Mouse (Mus musculus): ENCODE data around the gene Ing2. TPM values are rescaled to one million over a fixed set of nuclear protein-coding genes. Genes with fewer than 3 reads are reported as not detected.

Ing2 gene
- total and polyA plus RNA-seq, 3 experiments = 5.7 to 33.0 (median 32.2) TPM

GRCm38 (mm10) chr8:47708106-47708505, 32.8 kb upstream of the Ing2 start:
- TF ChIP-seq POLR2AphosphoS5 (IDR thresholded peaks at IDR 0.05; ENCODE audit: insufficient replicate concordance, low read depth, low read length) = no peak
- no peak for TF ChIP-seq CTCF (IDR thresholded peaks at IDR 0.05; ENCODE audit: low read depth, low read length)
- no peak for TF ChIP-seq TAL1 (conservative IDR thresholded peaks at IDR 0.05; ENCODE audit: low read depth, low read length)
- no peak for TF ChIP-seq GATA1 (IDR thresholded peaks at IDR 0.05; ENCODE audit: borderline replicate concordance, low read length)
- TF ChIP-seq GATA2 (IDR thresholded peaks at IDR 0.05; ENCODE audit: borderline replicate concordance, low read depth, low read length) = no peak
- H3K4me3 ChIP-seq (ENCODE audit: low read depth, low read length) = no peak overlapping the region
- ATAC-seq (ENCODE audit: extremely low read depth, insufficient number of reproducible peaks, low FRiP score, poor library complexity, severe bottlenecking) (no peak), DNase-seq (ENCODE audit: low spot score) (no peak)
- peaks cover 20% of the 10 kb centered on the region for H3K4me1 ChIP-seq (ENCODE audit: insufficient read depth, low read depth, low read length)
- H3K27me3 ChIP-seq (ENCODE audit: insufficient read depth, low read length) = no peaks in the 10 kb centered on the region
- peaks cover 50% of the 10 kb centered on the region for H3K36me3 ChIP-seq (replicated peaks)
- H3K9me3 ChIP-seq (replicated peaks) = no peaks in the 10 kb centered on the region

- TF ChIP-seq TAL1 (conservative IDR thresholded peaks at IDR 0.05; ENCODE audit: low read depth, low read length) (no peak), CTCF (IDR thresholded peaks at IDR 0.05; ENCODE audit: low read depth, low read length) (no peak)
- Histone ChIP-seq H3K36me3 (replicated peaks) (peaks cover 44% of the 10 kb centered on the region), H3K27me3 (ENCODE audit: insufficient read depth, low read length) (no peaks in the 10 kb centered on the region), H3K9me3 (replicated peaks) (no peaks in the 10 kb centered on the region), H3K4me3 (ENCODE audit: low read depth, low read length) (no peak overlapping the region), H3K4me1 (ENCODE audit: insufficient read depth, low read depth, low read length) (peaks cover 17% of the 10 kb centered on the region)
- DNase-seq (ENCODE audit: low spot score) (no peak), ATAC-seq (ENCODE audit: extremely low read depth, insufficient number of reproducible peaks, low FRiP score, poor library complexity, severe bottlenecking) (no peak)
Measured at GRCm38 (mm10) chr8:47706746-47707145, 31.4 kb upstream of the Ing2 start.

GRCm38 (mm10) chr8:47702333-47702732, 27.0 kb upstream of the Ing2 start:
- Histone ChIP-seq H3K4me3 (ENCODE audit: low read depth, low read length) (no peak overlapping the region), H3K9me3 (replicated peaks) (no peaks in the 10 kb centered on the region), H3K36me3 (replicated peaks) (peaks cover 17% of the 10 kb centered on the region), H3K4me1 (ENCODE audit: insufficient read depth, low read depth, low read length) (no peaks in the 10 kb centered on the region), H3K27me3 (ENCODE audit: insufficient read depth, low read length) (peaks cover 9% of the 10 kb centered on the region; the same call in 1 of the 2 replicates)
- no peak for ATAC-seq (ENCODE audit: extremely low read depth, insufficient number of reproducible peaks, low FRiP score, poor library complexity, severe bottlenecking)
- no peak for TF ChIP-seq CTCF (IDR thresholded peaks at IDR 0.05; ENCODE audit: low read depth, low read length)
- no peak for TF ChIP-seq POLR2AphosphoS5 (IDR thresholded peaks at IDR 0.05; ENCODE audit: insufficient replicate concordance, low read depth, low read length)
- no peak for TF ChIP-seq GATA1 (IDR thresholded peaks at IDR 0.05; ENCODE audit: borderline replicate concordance, low read length)
- no peak for TF ChIP-seq TAL1 (conservative IDR thresholded peaks at IDR 0.05; ENCODE audit: low read depth, low read length)
- no peak for TF ChIP-seq GATA2 (IDR thresholded peaks at IDR 0.05; ENCODE audit: borderline replicate concordance, low read depth, low read length)
- no peak for DNase-seq (ENCODE audit: low spot score)

GRCm38 (mm10) chr8:47697696-47698095, 22.3 kb upstream of the Ing2 start:
- DNase-seq (ENCODE audit: low spot score) (no peak), ATAC-seq (ENCODE audit: extremely low read depth, insufficient number of reproducible peaks, low FRiP score, poor library complexity, severe bottlenecking) (no peak)
- Histone ChIP-seq H3K36me3 (replicated peaks) (no peaks in the 10 kb centered on the region), H3K4me1 (ENCODE audit: insufficient read depth, low read depth, low read length) (no peaks in the 10 kb centered on the region), H3K27me3 (ENCODE audit: insufficient read depth, low read length) (peaks cover 18% of the 10 kb centered on the region), H3K9me3 (replicated peaks) (no peaks in the 10 kb centered on the region), H3K4me3 (ENCODE audit: low read depth, low read length) (no peak overlapping the region)
- TF ChIP-seq GATA1 (IDR thresholded peaks at IDR 0.05; ENCODE audit: borderline replicate concordance, low read length) (no peak), TAL1 (conservative IDR thresholded peaks at IDR 0.05; ENCODE audit: low read depth, low read length) (no peak), CTCF (IDR thresholded peaks at IDR 0.05; ENCODE audit: low read depth, low read length) (no peak), POLR2AphosphoS5 (IDR thresholded peaks at IDR 0.05; ENCODE audit: insufficient replicate concordance, low read depth, low read length) (no peak), GATA2 (IDR thresholded peaks at IDR 0.05; ENCODE audit: borderline replicate concordance, low read depth, low read length) (no peak)

GRCm38 (mm10) chr8:47695431-47696105, 20.2 kb upstream of the Ing2 start:
- TF ChIP-seq TAL1 (conservative IDR thresholded peaks at IDR 0.05; ENCODE audit: low read depth, low read length) (no peak), GATA2 (IDR thresholded peaks at IDR 0.05; ENCODE audit: borderline replicate concordance, low read depth, low read length) (no peak), GATA1 (IDR thresholded peaks at IDR 0.05; ENCODE audit: borderline replicate concordance, low read length) (no peak), CTCF (IDR thresholded peaks at IDR 0.05; ENCODE audit: low read depth, low read length) (no peak), POLR2AphosphoS5 (IDR thresholded peaks at IDR 0.05; ENCODE audit: insufficient replicate concordance, low read depth, low read length) (no peak)
- Histone ChIP-seq H3K9me3 (replicated peaks) (no peaks in the 10 kb centered on the region), H3K4me1 (ENCODE audit: insufficient read depth, low read depth, low read length) (peaks cover 6% of the 10 kb centered on the region), H3K4me3 (ENCODE audit: low read depth, low read length) (no peak overlapping the region), H3K27me3 (ENCODE audit: insufficient read depth, low read length) (peaks cover 13% of the 10 kb centered on the region), H3K36me3 (replicated peaks) (no peaks in the 10 kb centered on the region)
- ATAC-seq (ENCODE audit: extremely low read depth, insufficient number of reproducible peaks, low FRiP score, poor library complexity, severe bottlenecking) = no peak
- DNase-seq (ENCODE audit: low spot score) = no peak

GRCm38 (mm10) chr8:47693119-47693518, 17.8 kb upstream of the Ing2 start:
- Histone ChIP-seq H3K4me3 (ENCODE audit: low read depth, low read length) (no peak overlapping the region), H3K27me3 (ENCODE audit: insufficient read depth, low read length) (peaks cover 15% of the 10 kb centered on the region), H3K36me3 (replicated peaks) (no peaks in the 10 kb centered on the region), H3K4me1 (ENCODE audit: insufficient read depth, low read depth, low read length) (peaks cover 14% of the 10 kb centered on the region), H3K9me3 (replicated peaks) (no peaks in the 10 kb centered on the region)
- peak; percentile 19 for DNase-seq (ENCODE audit: low spot score)
- ATAC-seq (ENCODE audit: extremely low read depth, insufficient number of reproducible peaks, low FRiP score, poor library complexity, severe bottlenecking) = no peak
- TF ChIP-seq GATA1 (IDR thresholded peaks at IDR 0.05; ENCODE audit: borderline replicate concordance, low read length) = no peak
- peak; percentile 59 for TF ChIP-seq CTCF (IDR thresholded peaks at IDR 0.05; ENCODE audit: low read depth, low read length)

All from G1E (cell line).